Mouse (Mus musculus) cortical plate, adult 2 months (tissue): ENCODE results near the gene Rack1.

Experiments
- CTCF ChIP-seq: fragments of 200-500 bp; IDR thresholded peaks from 2 replicates; pipeline ENCODE4 v1.5.1; 2011; ENCODE audit warnings: mild to moderate bottlenecking, control low read depth, low read length; ENCODE audit not compliant: insufficient read depth; ENCODE audit errors: extremely low read depth
- POLR2A ChIP-seq: fragments of 200-500 bp; IDR thresholded peaks from 2 replicates; pipeline ENCODE4 v1.6.1; 2011; ENCODE audit warnings: mild to moderate bottlenecking, low read length, control low read depth; ENCODE audit not compliant: insufficient read depth; ENCODE audit errors: extremely low read depth

DNA sequence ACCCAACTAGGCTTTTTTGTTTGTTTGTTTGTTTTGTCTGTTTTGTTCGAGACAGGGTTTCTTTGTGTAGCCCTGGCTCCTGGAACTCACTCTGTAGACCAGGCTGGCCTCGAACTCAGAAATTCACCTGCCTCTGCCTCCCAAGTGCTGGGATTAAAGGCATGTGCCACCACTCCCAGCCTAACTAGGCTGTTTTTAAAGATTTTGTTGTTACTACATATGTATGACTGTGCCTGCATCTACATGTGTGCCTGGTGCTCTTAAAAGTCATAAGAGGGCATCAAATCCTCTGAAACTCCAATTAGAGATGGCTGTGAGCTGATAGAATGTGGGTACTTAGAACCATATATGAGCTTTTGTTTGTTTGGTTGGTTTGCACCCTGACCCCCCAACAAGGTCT, 31.1 kb downstream of the Rack1 start:
- TF ChIP-seq POLR2A (no peak), CTCF (no peak)
